Mouse (Mus musculus): ENCODE measurements around the gene Gpank1. TPM values are rescaled to one million over a fixed set of nuclear protein-coding genes. Genes with fewer than 3 reads are reported as not detected.
A peak's percentile ranks its signal among the peaks of the same experiment; 100 is the strongest.
"Not testable (repeated sequence)": the region's sequence is repeated elsewhere in the genome, so short reads cannot be mapped to it uniquely, and the experiment has no call there.

Gene Gpank1
- total and polyA plus RNA-seq, 2 experiments from 2014 or later: 17.0 to 20.2 TPM

DNA sequence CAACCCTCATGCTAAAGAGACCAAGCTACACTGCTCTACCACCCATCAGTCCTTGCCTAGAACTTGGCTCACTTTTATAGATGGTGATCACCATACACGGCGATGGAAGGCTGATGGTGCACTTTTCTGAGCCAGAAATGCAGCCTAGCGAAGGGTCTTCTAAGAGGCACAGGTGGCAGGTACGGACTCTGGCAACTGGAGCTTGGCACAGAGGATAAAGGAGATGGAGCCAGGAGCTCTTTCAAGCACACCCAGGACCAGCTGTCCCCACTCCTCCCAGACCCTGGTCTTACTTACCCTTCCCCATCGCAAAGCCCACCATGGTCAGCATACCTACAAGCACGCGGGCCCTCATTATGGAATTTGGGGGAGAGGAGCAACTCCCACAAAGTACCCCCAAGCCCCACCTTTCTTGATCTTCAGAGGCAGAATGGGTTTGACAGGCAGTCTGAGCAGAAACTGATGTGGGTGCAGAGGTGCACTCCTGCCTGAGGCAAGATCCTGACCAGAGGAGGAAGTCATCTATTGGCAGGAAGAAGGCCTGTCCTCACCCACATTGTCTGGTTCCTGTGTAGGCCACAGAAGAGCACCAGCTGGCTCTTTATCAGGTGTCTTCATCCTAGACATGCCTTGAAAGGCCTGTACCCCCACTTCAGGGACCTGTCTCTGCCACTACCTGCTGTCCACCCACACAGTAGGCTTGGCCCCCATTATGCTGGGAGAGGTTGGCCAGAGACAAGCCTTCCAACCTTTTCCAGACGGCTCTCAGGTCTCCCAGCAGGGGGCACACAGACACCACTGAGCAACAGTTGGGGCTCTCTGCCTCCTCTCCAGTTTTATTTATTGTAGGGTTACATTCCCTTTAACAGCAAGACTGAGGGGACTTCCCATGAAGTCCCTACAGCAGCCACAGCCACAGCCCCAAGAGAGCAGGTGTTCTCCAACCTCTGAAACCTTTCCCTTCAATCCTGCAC lies 5.9 kb upstream of the Gpank1 start, which contains the start of gene Ly6g5b:
TSS of gene Ly6g5b (minus strand) at position 383 of the 974 bp plus-strand sequence.
- no peaks in the 10 kb centered on the region for H3K27me3 ChIP-seq (ENCODE audit: insufficient read depth, low read length)
- no peak within 1 kb of the TSS for H3K4me3 ChIP-seq (ENCODE audit: low read depth, low read length)
- TF ChIP-seq CTCF (IDR thresholded peaks at IDR 0.05): peak; percentile 47; the same call in 1 of the 2 replicates
- no peaks in the 10 kb centered on the region for H3K4me1 ChIP-seq (ENCODE audit: insufficient read depth, low read length)
- peaks cover 40% of the 10 kb centered on the region for H3K36me3 ChIP-seq (ENCODE audit: insufficient read depth, low read length)
- no peak within 1 kb of the TSS for H3K9ac ChIP-seq (replicated peaks; ENCODE audit: low read length, poor library complexity, severe bottlenecking)
- 87% methylated on average over 8 of the region's 8 CpGs for WGBS
- no peak within 1 kb of the TSS for H3K4me2 ChIP-seq (ENCODE audit: low read depth, low read length, poor library complexity, severe bottlenecking)
- DNase-seq (ENCODE audit: low spot score): no peak
- no peak within 1 kb of the TSS for H3K27ac ChIP-seq (ENCODE audit: low read depth, low read length)
- ATAC-seq (ENCODE audit: low FRiP score): no peak
- H3K9me3 ChIP-seq (ENCODE audit: low read length): no peaks in the 10 kb centered on the region

DNA sequence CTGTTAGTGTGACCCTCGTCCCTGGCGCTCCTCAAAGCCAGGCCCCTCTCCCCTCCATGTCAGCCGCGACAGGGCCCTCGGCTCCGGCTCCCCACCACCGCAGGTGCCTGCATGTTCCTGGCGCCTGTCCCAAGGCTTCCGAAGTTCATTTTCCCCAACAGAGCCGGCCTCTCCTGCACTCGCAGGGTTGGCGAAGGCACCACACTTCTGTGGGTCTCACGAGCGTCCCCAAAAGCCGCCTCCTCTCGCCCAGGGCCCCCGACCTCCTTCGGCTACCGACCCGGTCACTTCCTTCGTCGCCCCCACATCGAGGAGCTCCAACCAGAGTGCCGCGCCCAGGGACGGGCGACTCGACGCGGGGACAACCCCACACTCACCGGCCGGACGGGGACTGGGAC lies 511 bp upstream of the Gpank1 start:
- Histone ChIP-seq H3K36me3 (ENCODE audit: insufficient read depth, low read length) (peaks cover 30% of the 10 kb centered on the region), H3K4me1 (ENCODE audit: insufficient read depth, low read length) (no peaks in the 10 kb centered on the region)

DNA sequence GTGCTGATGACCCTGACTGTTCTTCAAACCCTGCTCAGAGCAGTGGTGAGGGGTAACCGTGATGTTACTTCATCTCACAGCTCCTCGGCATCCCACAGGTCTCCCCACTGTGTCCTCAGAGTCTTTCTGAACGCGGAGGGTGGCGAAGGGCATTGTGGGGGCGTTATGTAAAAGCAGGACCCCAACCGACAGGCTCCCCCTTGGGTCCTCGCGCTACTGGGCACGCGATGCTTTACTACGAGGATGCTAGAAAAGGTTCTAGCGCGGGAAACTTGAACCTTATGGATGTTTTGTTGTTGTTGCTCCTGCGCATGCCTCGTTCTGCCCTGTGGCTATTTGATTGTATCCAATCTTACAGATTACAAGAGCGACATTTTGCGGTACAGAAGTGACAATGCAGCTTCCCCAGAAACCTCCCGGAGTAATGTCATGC lies 632 bp downstream of the Gpank1 start, which contains the start of gene Csnk2b:
TSS of gene Csnk2b (minus strand) at position 183 of the 433 bp plus-strand sequence.
- Histone ChIP-seq H3K4me3 (ENCODE audit: low read depth, low read length) (peak within 1 kb of the TSS; percentile 92), H3K4me2 (ENCODE audit: low read depth, low read length, poor library complexity, severe bottlenecking) (peak within 1 kb of the TSS; percentile 94), H3K27me3 (ENCODE audit: insufficient read depth, low read length) (no peaks in the 10 kb centered on the region), H3K9ac (replicated peaks; ENCODE audit: low read length, poor library complexity, severe bottlenecking) (peak within 1 kb of the TSS; percentile 89), H3K4me1 (ENCODE audit: insufficient read depth, low read length) (peaks cover 4% of the 10 kb centered on the region; the same call in 1 of the 2 replicates), H3K36me3 (ENCODE audit: insufficient read depth, low read length) (peaks cover 23% of the 10 kb centered on the region), H3K9me3 (ENCODE audit: low read length) (no peaks in the 10 kb centered on the region), H3K27ac (ENCODE audit: low read depth, low read length) (peak within 1 kb of the TSS; percentile 92)
- peak; percentile 59 for ATAC-seq (ENCODE audit: low FRiP score)
- peak; percentile 60 for TF ChIP-seq CTCF (IDR thresholded peaks at IDR 0.05)
- 0% methylated on average over 19 of the region's 19 CpGs for WGBS
- DNase-seq (ENCODE audit: low spot score): peak; percentile 94

More for the DNA sequence above, 511 bp upstream of the Gpank1 start:
- ATAC-seq (ENCODE audit: low FRiP score) (no peak), DNase-seq (ENCODE audit: low spot score) (no peak)
- Histone ChIP-seq H3K4me3 (ENCODE audit: low read depth, low read length) (peak overlapping the region; percentile 92), H3K9me3 (ENCODE audit: low read length) (no peaks in the 10 kb centered on the region), H3K4me2 (ENCODE audit: low read depth, low read length, poor library complexity, severe bottlenecking) (peak overlapping the region; percentile 94), H3K27me3 (ENCODE audit: insufficient read depth, low read length) (no peaks in the 10 kb centered on the region), H3K27ac (ENCODE audit: low read depth, low read length) (peak overlapping the region; percentile 60), H3K9ac (replicated peaks; ENCODE audit: low read length, poor library complexity, severe bottlenecking) (peak overlapping the region; percentile 89)
- 0% methylated on average over 33 of the region's 33 CpGs for WGBS
- TF ChIP-seq CTCF (IDR thresholded peaks at IDR 0.05): no peak

DNA sequence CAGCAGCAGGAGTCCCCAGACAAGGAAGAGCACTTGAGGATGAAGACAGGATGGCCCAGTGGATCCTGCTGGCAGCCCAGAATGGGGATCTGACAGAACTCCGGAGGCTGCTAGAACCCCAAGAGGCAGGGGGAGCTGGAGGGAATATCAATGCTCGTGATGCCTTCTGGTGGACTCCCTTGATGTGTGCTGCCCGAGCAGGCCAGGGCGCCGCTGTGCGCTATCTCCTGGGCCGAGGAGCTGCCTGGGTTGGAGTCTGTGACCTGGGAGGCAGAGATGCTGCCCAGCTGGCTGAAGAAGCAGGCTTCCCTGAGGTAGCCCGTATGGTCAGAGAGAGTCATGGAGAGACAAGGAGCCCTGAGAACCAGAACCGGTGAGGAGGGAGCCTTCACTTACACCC lies 2.0 kb downstream of the Gpank1 start:
- Histone ChIP-seq H3K4me1 (ENCODE audit: insufficient read depth, low read length) (peaks cover 13% of the 10 kb centered on the region), H3K36me3 (ENCODE audit: insufficient read depth, low read length) (peaks cover 13% of the 10 kb centered on the region)
- not testable (repeated sequence) for DNase-seq (ENCODE audit: low spot score); H3K4me2 ChIP-seq (ENCODE audit: low read depth, low read length, poor library complexity, severe bottlenecking); ATAC-seq (ENCODE audit: low FRiP score); H3K4me3 ChIP-seq (ENCODE audit: low read depth, low read length); H3K9ac ChIP-seq (replicated peaks; ENCODE audit: low read length, poor library complexity, severe bottlenecking); H3K9me3 ChIP-seq (ENCODE audit: low read length); H3K27ac ChIP-seq (ENCODE audit: low read depth, low read length); H3K27me3 ChIP-seq (ENCODE audit: insufficient read depth, low read length)
- WGBS: 95% methylated on average over 9 of the region's 9 CpGs

DNA sequence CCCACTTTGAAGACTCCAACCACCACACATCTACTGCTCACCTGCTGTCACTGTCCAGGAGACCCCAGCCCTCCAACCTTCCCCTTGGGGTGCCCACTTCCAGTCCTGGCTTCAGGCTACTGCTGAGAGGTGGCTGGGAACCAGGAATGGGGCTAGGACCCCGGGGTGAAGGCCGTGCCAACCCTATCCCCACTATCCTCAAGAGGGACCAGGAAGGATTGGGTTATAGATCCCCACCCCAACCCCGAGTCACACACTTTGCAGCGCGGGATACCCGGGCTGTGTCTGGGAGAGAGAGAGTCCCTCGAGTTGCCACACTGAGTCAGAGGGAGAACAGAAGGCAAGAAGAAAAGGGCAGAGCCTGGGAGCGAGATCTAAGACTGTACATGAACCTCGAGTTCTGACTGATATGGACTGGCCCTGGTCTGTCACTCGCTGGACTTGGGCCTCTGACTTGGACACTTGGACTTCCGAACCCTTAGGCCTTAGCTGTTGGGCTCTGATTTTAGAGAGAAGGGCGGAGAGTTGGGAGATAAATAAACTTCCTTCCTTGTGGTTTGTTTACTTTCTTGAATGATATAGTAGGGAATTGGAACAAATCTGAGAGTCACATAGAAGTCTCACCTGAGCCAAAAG lies 3.1 kb downstream of the Gpank1 start:
- H3K27me3 ChIP-seq (ENCODE audit: insufficient read depth, low read length); H3K4me3 ChIP-seq (ENCODE audit: low read depth, low read length); H3K4me2 ChIP-seq (ENCODE audit: low read depth, low read length, poor library complexity, severe bottlenecking); H3K9me3 ChIP-seq (ENCODE audit: low read length); DNase-seq (ENCODE audit: low spot score); ATAC-seq (ENCODE audit: low FRiP score); H3K9ac ChIP-seq (replicated peaks; ENCODE audit: low read length, poor library complexity, severe bottlenecking); H3K27ac ChIP-seq (ENCODE audit: low read depth, low read length); H3K36me3 ChIP-seq (ENCODE audit: insufficient read depth, low read length): not testable (repeated sequence)
- WGBS: 96% methylated on average over 12 of the region's 12 CpGs
- peaks cover 13% of the 10 kb centered on the region for H3K4me1 ChIP-seq (ENCODE audit: insufficient read depth, low read length)
